Mouse (Mus musculus): ENCODE measurements at regions not wholly inside any gene's neighbourhood (a gene's known extent, or its start where the extent isn't known, plus 50 kb on each side); places are given as distances from the start of the nearest gene placed in this dataset.

GRCm38 (mm10) chr13:29136231-29136630, 182.7 kb upstream of the Sox4 start:
- peak in 1 of 2 experiments; percentile 18 for DNase-seq (ENCODE audit: low spot score in 2 of 2)
- intact Hi-C loops (cut with DNase I): no loop called here

GRCm38 (mm10) chr13:29127499-29127898, 174.0 kb upstream of the Sox4 start:
- intact Hi-C loops (cut with DNase I): no loop called here
- peak in 1 of 2 experiments; percentile 80 for DNase-seq (ENCODE audit: low spot score in 2 of 2)

GRCm38 (mm10) chr13:29123477-29123876, 170.0 kb upstream of the Sox4 start:
- intact Hi-C loops (cut with DNase I): no loop called here
- no peak for DNase-seq (ENCODE audit: low spot score in 2 of 2)

GRCm38 (mm10) chr13:29121121-29121520, 167.6 kb upstream of the Sox4 start:
- DNase-seq (ENCODE audit: low spot score in 2 of 2): no peak
- intact Hi-C loops (cut with DNase I): no loop called here

- DNase-seq (ENCODE audit: low spot score in 2 of 2): peak in 1 of 2 experiments; percentile 71
- intact Hi-C loops (cut with DNase I): no loop called here
Observed at GRCm38 (mm10) chr13:29119357-29119756, 165.8 kb upstream of the Sox4 start.

- DNase-seq (ENCODE audit: low spot score in 2 of 2): no peak
- intact Hi-C loops (cut with DNase I): no loop called here
Observed at GRCm38 (mm10) chr13:29114998-29115495, 161.5 kb upstream of the Sox4 start.

GRCm38 (mm10) chr13:29110127-29110526, 156.6 kb upstream of the Sox4 start:
- DNase-seq (ENCODE audit: low spot score in 2 of 2): no peak
- intact Hi-C loops (cut with DNase I): no loop called here

GRCm38 (mm10) chr13:29109064-29109856, 155.7 kb upstream of the Sox4 start:
- intact Hi-C loops (cut with DNase I): no loop called here
- DNase-seq (ENCODE audit: low spot score in 2 of 2): no peak

- intact Hi-C loops (cut with DNase I): no loop called here
Observed at GRCm38 (mm10) chr13:29108214-29108613, 154.7 kb upstream of the Sox4 start.

GRCm38 (mm10) chr13:29092166-29092565, 138.7 kb upstream of the Sox4 start:
- intact Hi-C loops (cut with DNase I): no loop called here
- no peak for DNase-seq (ENCODE audit: low spot score in 2 of 2)

More at GRCm38 (mm10) chr13:29108214-29108613, 154.7 kb upstream of the Sox4 start:
- no peak for DNase-seq (ENCODE audit: low spot score in 2 of 2)

GRCm38 (mm10) chr13:29086854-29087253, 133.3 kb upstream of the Sox4 start:
- DNase-seq (ENCODE audit: low spot score in 2 of 2): no peak
- intact Hi-C loops (cut with DNase I): no loop called here

- intact Hi-C loops (cut with DNase I): no loop called here
- DNase-seq (ENCODE audit: low spot score in 2 of 2): no peak
Observed at GRCm38 (mm10) chr13:29081064-29081463, 127.6 kb upstream of the Sox4 start.

GRCm38 (mm10) chr13:29079841-29080240, 126.3 kb upstream of the Sox4 start:
- intact Hi-C loops (cut with DNase I): no loop called here
- no peak for DNase-seq (ENCODE audit: low spot score in 2 of 2)

- intact Hi-C loops (cut with DNase I): no loop called here
- no peak for DNase-seq (ENCODE audit: low spot score in 2 of 2)
Observed at GRCm38 (mm10) chr13:29073630-29074029, 120.1 kb upstream of the Sox4 start.

GRCm38 (mm10) chr13:29063924-29064323, 110.4 kb upstream of the Sox4 start:
- DNase-seq (ENCODE audit: low spot score in 2 of 2): no peak
- intact Hi-C loops (cut with DNase I): no loop called here

GRCm38 (mm10) chr13:29058685-29059084, 105.2 kb upstream of the Sox4 start:
- no peak for DNase-seq (ENCODE audit: low spot score in 2 of 2)
- intact Hi-C loops (cut with DNase I): no loop called here

GRCm38 (mm10) chr13:29049730-29050129, 96.2 kb upstream of the Sox4 start:
- DNase-seq (ENCODE audit: low spot score in 2 of 2): no peak
- intact Hi-C loops (cut with DNase I): no loop called here

- DNase-seq (ENCODE audit: low spot score in 2 of 2): no peak
- intact Hi-C loops (cut with DNase I): no loop called here
Observed at GRCm38 (mm10) chr13:29048990-29049576, 95.6 kb upstream of the Sox4 start.

GRCm38 (mm10) chr13:29044655-29045054, 91.1 kb upstream of the Sox4 start:
- intact Hi-C loops (cut with DNase I): no loop called here
- DNase-seq (ENCODE audit: low spot score in 2 of 2): no peak

- DNase-seq (ENCODE audit: low spot score in 2 of 2): no peak
- intact Hi-C loops (cut with DNase I): no loop called here
Observed at GRCm38 (mm10) chr13:29040331-29040730, 86.8 kb upstream of the Sox4 start.

- intact Hi-C loops (cut with DNase I): no loop called here
- no peak for DNase-seq (ENCODE audit: low spot score in 2 of 2)
Observed at GRCm38 (mm10) chr13:29034904-29035303, 81.4 kb upstream of the Sox4 start.

Data from left cerebral cortex, postnatal 25 days (tissue).